Mouse (Mus musculus): Measurements from ENCODE around the gene C1qtnf1. TPM values are rescaled to one million over a fixed set of nuclear protein-coding genes. Genes with fewer than 3 reads are reported as not detected.

C1qtnf1 gene
- polyA plus RNA-seq, 1 experiment: 3.4 TPM

GRCm38 (mm10) chr11:118418442-118418833 is 9.6 kb upstream of the C1qtnf1 start:
- no peak for TF ChIP-seq POLR2A (IDR thresholded peaks at IDR 0.05; ENCODE audit: extremely low read depth, insufficient read depth, low read length)
- no peak for TF ChIP-seq CTCF (IDR thresholded peaks at IDR 0.05; ENCODE audit: extremely low read depth, insufficient read depth, low read length)
- H3K4me1 ChIP-seq (ENCODE audit: control insufficient read depth, insufficient read depth, low read length): peaks cover 2% of the 10 kb centered on the region; the same call in 1 of the 2 replicates
- peak overlapping the region; percentile 79 for H3K27ac ChIP-seq (ENCODE audit: insufficient read depth, low read length)
- H3K4me3 ChIP-seq (ENCODE audit: insufficient read depth, low read length): peak overlapping the region; percentile 93

- Histone ChIP-seq H3K4me1 (ENCODE audit: control insufficient read depth, insufficient read depth, low read length) (peaks cover 2% of the 10 kb centered on the region; the same call in 1 of the 2 replicates), H3K27ac (ENCODE audit: insufficient read depth, low read length) (peak within 1 kb of the TSS; percentile 79), H3K4me3 (ENCODE audit: insufficient read depth, low read length) (peak within 1 kb of the TSS; percentile 93)
- no peak for TF ChIP-seq CTCF (IDR thresholded peaks at IDR 0.05; ENCODE audit: extremely low read depth, insufficient read depth, low read length)
- TF ChIP-seq POLR2A (IDR thresholded peaks at IDR 0.05; ENCODE audit: extremely low read depth, insufficient read depth, low read length): peak; percentile 64; the same call in 1 of the 2 replicates
Measured at GRCm38 (mm10) chr11:118418834-118419504, 9.0 kb upstream of the C1qtnf1 start, which contains the start of gene Cant1. TSS of gene Cant1 (minus strand) at chr11:118419086.

- no peak for TF ChIP-seq POLR2A (IDR thresholded peaks at IDR 0.05; ENCODE audit: extremely low read depth, insufficient read depth, low read length)
- TF ChIP-seq CTCF (IDR thresholded peaks at IDR 0.05; ENCODE audit: extremely low read depth, insufficient read depth, low read length): no peak
- peaks cover 2% of the 10 kb centered on the region; the same call in 1 of the 2 replicates for H3K4me1 ChIP-seq (ENCODE audit: control insufficient read depth, insufficient read depth, low read length)
- no peak overlapping the region for H3K4me3 ChIP-seq (ENCODE audit: insufficient read depth, low read length)
- no peak overlapping the region for H3K27ac ChIP-seq (ENCODE audit: insufficient read depth, low read length)
Measured at GRCm38 (mm10) chr11:118420261-118420660, 7.7 kb upstream of the C1qtnf1 start.

- no peaks in the 10 kb centered on the region; the same call in 1 of the 2 replicates for H3K4me1 ChIP-seq (ENCODE audit: control insufficient read depth, insufficient read depth, low read length)
- TF ChIP-seq CTCF (IDR thresholded peaks at IDR 0.05; ENCODE audit: extremely low read depth, insufficient read depth, low read length) (peak; percentile 72), POLR2A (IDR thresholded peaks at IDR 0.05; ENCODE audit: extremely low read depth, insufficient read depth, low read length) (no peak)
- no peak overlapping the region for H3K4me3 ChIP-seq (ENCODE audit: insufficient read depth, low read length)
- no peak overlapping the region for H3K27ac ChIP-seq (ENCODE audit: insufficient read depth, low read length)
Measured at GRCm38 (mm10) chr11:118423266-118423971, 4.6 kb upstream of the C1qtnf1 start.

- H3K27ac ChIP-seq (ENCODE audit: insufficient read depth, low read length): no peak overlapping the region
- no peak overlapping the region for H3K4me3 ChIP-seq (ENCODE audit: insufficient read depth, low read length)
- no peak for TF ChIP-seq POLR2A (IDR thresholded peaks at IDR 0.05; ENCODE audit: extremely low read depth, insufficient read depth, low read length)
- TF ChIP-seq CTCF (IDR thresholded peaks at IDR 0.05; ENCODE audit: extremely low read depth, insufficient read depth, low read length): no peak
- no peaks in the 10 kb centered on the region; the same call in 1 of the 2 replicates for H3K4me1 ChIP-seq (ENCODE audit: control insufficient read depth, insufficient read depth, low read length)
Measured at GRCm38 (mm10) chr11:118424621-118425335, 3.2 kb upstream of the C1qtnf1 start.

GRCm38 (mm10) chr11:118426765-118427164 is 1.2 kb upstream of the C1qtnf1 start:
- TF ChIP-seq CTCF (IDR thresholded peaks at IDR 0.05; ENCODE audit: extremely low read depth, insufficient read depth, low read length): no peak
- no peak for TF ChIP-seq POLR2A (IDR thresholded peaks at IDR 0.05; ENCODE audit: extremely low read depth, insufficient read depth, low read length)
- no peaks in the 10 kb centered on the region; the same call in 1 of the 2 replicates for H3K4me1 ChIP-seq (ENCODE audit: control insufficient read depth, insufficient read depth, low read length)

GRCm38 (mm10) chr11:118427266-118427779 is 680 bp upstream of the C1qtnf1 start:
- Histone ChIP-seq H3K4me1 (ENCODE audit: control insufficient read depth, insufficient read depth, low read length) (no peaks in the 10 kb centered on the region; the same call in 1 of the 2 replicates), H3K4me3 (ENCODE audit: insufficient read depth, low read length) (no peak overlapping the region), H3K27ac (ENCODE audit: insufficient read depth, low read length) (no peak overlapping the region)
- TF ChIP-seq POLR2A (IDR thresholded peaks at IDR 0.05; ENCODE audit: extremely low read depth, insufficient read depth, low read length): no peak
- TF ChIP-seq CTCF (IDR thresholded peaks at IDR 0.05; ENCODE audit: extremely low read depth, insufficient read depth, low read length): no peak

More at GRCm38 (mm10) chr11:118426765-118427164, 1.2 kb upstream of the C1qtnf1 start:
- H3K27ac ChIP-seq (ENCODE audit: insufficient read depth, low read length): no peak overlapping the region
- no peak overlapping the region for H3K4me3 ChIP-seq (ENCODE audit: insufficient read depth, low read length)

- no peaks in the 10 kb centered on the region; the same call in 1 of the 2 replicates for H3K4me1 ChIP-seq (ENCODE audit: control insufficient read depth, insufficient read depth, low read length)
- H3K4me3 ChIP-seq (ENCODE audit: insufficient read depth, low read length): peak overlapping the region; percentile 1; the same call in 1 of the 2 replicates
- TF ChIP-seq POLR2A (IDR thresholded peaks at IDR 0.05; ENCODE audit: extremely low read depth, insufficient read depth, low read length): no peak
- no peak for TF ChIP-seq CTCF (IDR thresholded peaks at IDR 0.05; ENCODE audit: extremely low read depth, insufficient read depth, low read length)
- no peak overlapping the region for H3K27ac ChIP-seq (ENCODE audit: insufficient read depth, low read length)
Measured at GRCm38 (mm10) chr11:118428460-118428868, 461 bp downstream of the C1qtnf1 start.
